Mouse (Mus musculus): ENCODE measurements around the gene Utf1.

- TF ChIP-seq POLR2A (IDR thresholded peaks at IDR 0.05; ENCODE audit: borderline replicate concordance, insufficient read depth, low read length): no peak
- TF ChIP-seq CTCF (IDR thresholded peaks at IDR 0.05; ENCODE audit: borderline replicate concordance, insufficient read depth, low read depth, low read length): no peak
Observed at GRCm38 (mm10) chr7:139990864-139991394, 47.3 kb downstream of the Utf1 start.
